Mouse (Mus musculus) layer of hippocampus, adult 11-12 months (tissue): ENCODE data around the gene Mea1.

Source experiments
- DNase-seq: peaks from one replicate; pipeline ENCODE4 v3.0.0; 2022; ENCODE audit warnings: low spot score

Gene Mea1

GRCm38 (mm10) chr17:46678416-46678815, at the start of gene Mea1:
Gene Mea1, plus strand, starts transcription at chr17:46678793.
- DNase-seq, result no peak

GRCm38 (mm10) chr17:46629685-46630441, 48.7 kb upstream of the Mea1 start:
- no peak for DNase-seq

- peak; percentile 81 for DNase-seq
These were observed 41.6 kb upstream of the Mea1 start for GRCm38 (mm10) chr17:46636831-46637523.

GRCm38 (mm10) chr17:46639929-46640328, 38.7 kb upstream of the Mea1 start:
- no peak for DNase-seq

- no peak for DNase-seq
These were observed 36.5 kb upstream of the Mea1 start for GRCm38 (mm10) chr17:46642060-46642459.

GRCm38 (mm10) chr17:46644152-46644805, 34.3 kb upstream of the Mea1 start:
- no peak for DNase-seq

GRCm38 (mm10) chr17:46644916-46645475, 33.6 kb upstream of the Mea1 start:
- DNase-seq, result no peak

- peak; percentile 99 for DNase-seq
These were observed 32.9 kb upstream of the Mea1 start, which contains the start of the genes Klc4 and Mrpl2 for GRCm38 (mm10) chr17:46645561-46646321. Gene Klc4, minus strand, starts transcription at chr17:46646022. Gene Mrpl2, plus strand, starts transcription at chr17:46646229.

GRCm38 (mm10) chr17:46646322-46646662, 32.3 kb upstream of the Mea1 start:
- DNase-seq, result no peak

- no peak for DNase-seq
These were observed 31.3 kb upstream of the Mea1 start for GRCm38 (mm10) chr17:46647279-46647678.

- no peak for DNase-seq
These were observed 30.2 kb upstream of the Mea1 start for GRCm38 (mm10) chr17:46648436-46648835.

- no peak for DNase-seq
These were observed 28.8 kb upstream of the Mea1 start for GRCm38 (mm10) chr17:46649811-46650210.

GRCm38 (mm10) chr17:46650232-46651031, 28.2 kb upstream of the Mea1 start, which contains the start of gene Cul7:
Gene Cul7, plus strand, starts transcription at chr17:46650337.
- peak; percentile 88 for DNase-seq

- no peak for DNase-seq
These were observed 27.3 kb upstream of the Mea1 start for GRCm38 (mm10) chr17:46651292-46651691.

GRCm38 (mm10) chr17:46651755-46652547, 26.6 kb upstream of the Mea1 start:
- no peak for DNase-seq

- DNase-seq, result no peak
These were observed 22.5 kb upstream of the Mea1 start for GRCm38 (mm10) chr17:46656054-46656453.

GRCm38 (mm10) chr17:46661351-46661750, 17.2 kb upstream of the Mea1 start:
- DNase-seq, result no peak

- no peak for DNase-seq
These were observed 16.6 kb upstream of the Mea1 start for GRCm38 (mm10) chr17:46661981-46662380.

- DNase-seq, result no peak
These were observed 15.9 kb upstream of the Mea1 start for GRCm38 (mm10) chr17:46662730-46663129.

- no peak for DNase-seq
These were observed 10.9 kb upstream of the Mea1 start for GRCm38 (mm10) chr17:46667712-46668111.
